ENCODE assay signal across 9 mouse cellular contexts in genomic region chr13:119283448-119283847, GRCm38 (mm10).
DNase-seq lines count a peak whose midpoint lies in the region; ATAC-seq and TF ChIP-seq lines count a peak whose summit lies in the region.
"Had no signal": no experiment of that assay in that cellular context is flagged by ENCODE, and none has a peak within 500 bp of the region (broad histone marks: within the 10 kb centered on the region; RNA-seq: fewer than 3 reads in every experiment).

No protein-coding gene starts in this region.

- peak; percentile 50; the same call in 1 of the 2 replicates for ATAC-seq in midbrain, embryonic 15.5 days (replicated peaks)

- H3K4me1 ChIP-seq in midbrain, embryonic 15.5 days, result no peaks in the 10 kb centered on the region
- no peaks in the 10 kb centered on the region for H3K4me1 ChIP-seq in thymus, adult 2 months (replicated peaks; ENCODE audit: control insufficient read depth, insufficient read depth, low read length)
- H3K4me1 ChIP-seq: embryonic facial prominence, embryonic 13.5 days had no signal

- no peaks in the 10 kb centered on the region for H3K9me3 ChIP-seq in midbrain, embryonic 15.5 days
- H3K9me3 ChIP-seq: embryonic facial prominence, embryonic 13.5 days had no signal

- H3K4me3 ChIP-seq in midbrain, embryonic 15.5 days, result no peak overlapping the region
- H3K4me3 ChIP-seq in thymus, adult 2 months (ENCODE audit: control insufficient read depth, insufficient read depth, low read length), result no peak overlapping the region
- H3K4me3 ChIP-seq: embryonic facial prominence, embryonic 13.5 days had no signal

- H3K36me3 ChIP-seq in midbrain, embryonic 15.5 days (replicated peaks), result no peaks in the 10 kb centered on the region
- H3K36me3 ChIP-seq in thymus, adult 2 months (ENCODE audit: control insufficient read depth, insufficient read depth, low read length), result no peaks in the 10 kb centered on the region
- H3K36me3 ChIP-seq: embryonic facial prominence, embryonic 13.5 days had no signal

- H3K27ac ChIP-seq in midbrain, embryonic 15.5 days, result no peak overlapping the region
- H3K27ac ChIP-seq in thymus, adult 2 months (ENCODE audit: control insufficient read depth, insufficient read depth, low read length), result no peak overlapping the region
- H3K27ac ChIP-seq: embryonic facial prominence, embryonic 13.5 days had no signal

- intact Hi-C loops in left cerebral cortex, postnatal 4 days (cut with DNase I), result no loop called here

- DNase-seq in urinary bladder, adult 18-20 months (ENCODE audit: low spot score in 2 of 2), result peak; percentile 16 to 63
- no peak for DNase-seq in urinary bladder, postnatal 10 days (ENCODE audit: low spot score)
- peak; percentile 9 for DNase-seq in cerebellum, adult 9-11 months
- peak; percentile 65 for DNase-seq in gastrocnemius, adult 18-20 months (ENCODE audit: low spot score)
- peak; percentile 23 to 76 for DNase-seq in kidney, adult 8-10 months
- peak; percentile 72 for DNase-seq in left cerebral cortex, postnatal 4 days
- peak; percentile 40 for DNase-seq in thymus, adult 2 months

- no peak overlapping the region for H3K9ac ChIP-seq in midbrain, embryonic 15.5 days
- H3K9ac ChIP-seq: embryonic facial prominence, embryonic 13.5 days had no signal

- TF ChIP-seq POLR2A in thymus, adult 2 months (IDR thresholded peaks at IDR 0.05; ENCODE audit: control insufficient read depth, extremely low read depth, insufficient read depth, low read length, poor library complexity), result no peak

- 48% methylated on average over 6 of the region's 6 CpGs for WGBS in midbrain, embryonic 15.5 days
- WGBS in thymus, adult 2 months, result 47% methylated on average over 6 of the region's 6 CpGs

- no peak for TF ChIP-seq CTCF in thymus, adult 2 months (IDR thresholded peaks at IDR 0.05; ENCODE audit: borderline replicate concordance, control insufficient read depth, extremely low read depth, insufficient read depth, low read length, poor library complexity)

- no peaks in the 10 kb centered on the region for H3K27me3 ChIP-seq in midbrain, embryonic 15.5 days (replicated peaks)
- H3K27me3 ChIP-seq in thymus, adult 2 months (ENCODE audit: control insufficient read depth, insufficient read depth, low read length), result no peaks in the 10 kb centered on the region
- H3K27me3 ChIP-seq: embryonic facial prominence, embryonic 13.5 days had no signal

- no peak overlapping the region for H3K4me2 ChIP-seq in midbrain, embryonic 15.5 days
- H3K4me2 ChIP-seq: embryonic facial prominence, embryonic 13.5 days had no signal
